Mouse (Mus musculus): ENCODE measurements around the gene Leng1. TPM values are rescaled to one million over a fixed set of nuclear protein-coding genes. Genes with fewer than 3 reads are reported as not detected.
A peak's percentile ranks its signal among the peaks of the same experiment; 100 is the strongest.
"Not testable (repeated sequence)": the region's sequence is repeated elsewhere in the genome, so short reads cannot be mapped to it uniquely, and the experiment has no call there.

Gene Leng1
- 16.4 and 16.9 TPM in 2 replicates for polyA plus RNA-seq (2014; fragmentation: Nextera tagmentation; extraction: Ambion mirVana)

- Histone ChIP-seq H3K27me3 (ENCODE audit: control insufficient read depth, insufficient read depth, low read length) (no peaks in the 10 kb centered on the region), H3K4me2 (peak within 1 kb of the TSS; percentile 74), H3K27ac (ENCODE audit: low read depth, low read length) (peak within 1 kb of the TSS; percentile 80), H3K4me3 (ENCODE audit: low read depth, low read length) (peak within 1 kb of the TSS; percentile 75), H3K9me3 (ENCODE audit: control insufficient read depth, low read length) (no peaks in the 10 kb centered on the region), H3K9ac (ENCODE audit: low read length) (peak within 1 kb of the TSS; percentile 88), H3K4me1 (ENCODE audit: control insufficient read depth, insufficient read depth, low read length) (peaks cover 12% of the 10 kb centered on the region), H3K36me3 (ENCODE audit: control insufficient read depth, insufficient read depth, low read length) (peaks cover 10% of the 10 kb centered on the region; the same call in 1 of the 2 replicates)
- peak; percentile 97 for DNase-seq (ENCODE audit: low spot score, missing footprints)
- ATAC-seq (ENCODE audit: low FRiP score) = peak; percentile 99
- WGBS = 5% methylated on average over 45 of the region's 45 CpGs
Measured at GRCm38 (mm10) chr7:3665215-3666114, at the start of gene Leng1. Gene Leng1 (minus strand): TSS chr7:3665840.

GRCm38 (mm10) chr7:3715249-3715648 lies 49.6 kb upstream of the Leng1 start:
- no peak overlapping the region for H3K4me2 ChIP-seq
- no peaks in the 10 kb centered on the region for H3K9me3 ChIP-seq (ENCODE audit: control insufficient read depth, low read length)
- H3K9ac ChIP-seq (ENCODE audit: low read length) = no peak overlapping the region
- no peaks in the 10 kb centered on the region for H3K27me3 ChIP-seq (ENCODE audit: control insufficient read depth, insufficient read depth, low read length)
- no peak for ATAC-seq (ENCODE audit: low FRiP score)
- no peak overlapping the region for H3K4me3 ChIP-seq (ENCODE audit: low read depth, low read length)
- WGBS = 75% methylated on average over 1 of the region's 1 CpGs
- H3K36me3 ChIP-seq (ENCODE audit: control insufficient read depth, insufficient read depth, low read length) = no peaks in the 10 kb centered on the region
- no peak overlapping the region for H3K27ac ChIP-seq (ENCODE audit: low read depth, low read length)
- no peak for DNase-seq (ENCODE audit: low spot score, missing footprints)
- no peaks in the 10 kb centered on the region for H3K4me1 ChIP-seq (ENCODE audit: control insufficient read depth, insufficient read depth, low read length)

GRCm38 (mm10) chr7:3712264-3712942 lies 46.8 kb upstream of the Leng1 start:
- Histone ChIP-seq H3K27ac (ENCODE audit: low read depth, low read length) (no peak overlapping the region), H3K4me2 (no peak overlapping the region), H3K36me3 (ENCODE audit: control insufficient read depth, insufficient read depth, low read length) (no peaks in the 10 kb centered on the region), H3K9me3 (ENCODE audit: control insufficient read depth, low read length) (no peaks in the 10 kb centered on the region), H3K4me1 (ENCODE audit: control insufficient read depth, insufficient read depth, low read length) (no peaks in the 10 kb centered on the region), H3K9ac (ENCODE audit: low read length) (no peak overlapping the region), H3K27me3 (ENCODE audit: control insufficient read depth, insufficient read depth, low read length) (no peaks in the 10 kb centered on the region), H3K4me3 (ENCODE audit: low read depth, low read length) (no peak overlapping the region)
- no peak for DNase-seq (ENCODE audit: low spot score, missing footprints)
- WGBS = 29% methylated on average over 5 of the region's 5 CpGs
- no peak for ATAC-seq (ENCODE audit: low FRiP score)

- Histone ChIP-seq H3K27ac (ENCODE audit: low read depth, low read length) (no peak overlapping the region), H3K9ac (ENCODE audit: low read length) (no peak overlapping the region), H3K4me2 (no peak overlapping the region), H3K4me3 (ENCODE audit: low read depth, low read length) (no peak overlapping the region), H3K9me3 (ENCODE audit: control insufficient read depth, low read length) (no peaks in the 10 kb centered on the region), H3K4me1 (ENCODE audit: control insufficient read depth, insufficient read depth, low read length) (peaks cover 10% of the 10 kb centered on the region), H3K36me3 (ENCODE audit: control insufficient read depth, insufficient read depth, low read length) (peaks cover 9% of the 10 kb centered on the region; the same call in 1 of the 2 replicates), H3K27me3 (ENCODE audit: control insufficient read depth, insufficient read depth, low read length) (no peaks in the 10 kb centered on the region)
- no peak for DNase-seq (ENCODE audit: low spot score, missing footprints)
- no peak for ATAC-seq (ENCODE audit: low FRiP score)
- 85% methylated on average over 1 of the region's 1 CpGs for WGBS
Measured at GRCm38 (mm10) chr7:3709000-3709399, 43.4 kb upstream of the Leng1 start.

GRCm38 (mm10) chr7:3708447-3708980 lies 42.9 kb upstream of the Leng1 start:
- 45% methylated on average over 5 of the region's 5 CpGs for WGBS
- H3K27me3 ChIP-seq (ENCODE audit: control insufficient read depth, insufficient read depth, low read length); H3K4me1 ChIP-seq (ENCODE audit: control insufficient read depth, insufficient read depth, low read length); H3K9me3 ChIP-seq (ENCODE audit: control insufficient read depth, low read length); H3K4me3 ChIP-seq (ENCODE audit: low read depth, low read length); ATAC-seq (ENCODE audit: low FRiP score); DNase-seq (ENCODE audit: low spot score, missing footprints); H3K36me3 ChIP-seq (ENCODE audit: control insufficient read depth, insufficient read depth, low read length); H3K27ac ChIP-seq (ENCODE audit: low read depth, low read length); H3K4me2 ChIP-seq; H3K9ac ChIP-seq (ENCODE audit: low read length): not testable (repeated sequence)

- WGBS = 17% methylated on average over 7 of the region's 7 CpGs
- no peak for ATAC-seq (ENCODE audit: low FRiP score)
Measured at GRCm38 (mm10) chr7:3707568-3708413, 42.2 kb upstream of the Leng1 start.

GRCm38 (mm10) chr7:3707027-3707426 lies 41.4 kb upstream of the Leng1 start:
- Histone ChIP-seq H3K27me3 (ENCODE audit: control insufficient read depth, insufficient read depth, low read length) (no peaks in the 10 kb centered on the region), H3K4me3 (ENCODE audit: low read depth, low read length) (no peak overlapping the region), H3K4me2 (no peak overlapping the region), H3K36me3 (ENCODE audit: control insufficient read depth, insufficient read depth, low read length) (peaks cover 9% of the 10 kb centered on the region; the same call in 1 of the 2 replicates), H3K9ac (ENCODE audit: low read length) (no peak overlapping the region), H3K4me1 (ENCODE audit: control insufficient read depth, insufficient read depth, low read length) (peaks cover 10% of the 10 kb centered on the region), H3K27ac (ENCODE audit: low read depth, low read length) (no peak overlapping the region), H3K9me3 (ENCODE audit: control insufficient read depth, low read length) (no peaks in the 10 kb centered on the region)
- WGBS = 74% methylated on average over 4 of the region's 4 CpGs
- DNase-seq (ENCODE audit: low spot score, missing footprints) = no peak
- ATAC-seq (ENCODE audit: low FRiP score) = no peak

More at GRCm38 (mm10) chr7:3707568-3708413, 42.2 kb upstream of the Leng1 start:
- Histone ChIP-seq H3K4me2 (no peak overlapping the region), H3K36me3 (ENCODE audit: control insufficient read depth, insufficient read depth, low read length) (peaks cover 9% of the 10 kb centered on the region; the same call in 1 of the 2 replicates), H3K27me3 (ENCODE audit: control insufficient read depth, insufficient read depth, low read length) (no peaks in the 10 kb centered on the region), H3K27ac (ENCODE audit: low read depth, low read length) (no peak overlapping the region), H3K9ac (ENCODE audit: low read length) (no peak overlapping the region), H3K9me3 (ENCODE audit: control insufficient read depth, low read length) (no peaks in the 10 kb centered on the region), H3K4me1 (ENCODE audit: control insufficient read depth, insufficient read depth, low read length) (peaks cover 10% of the 10 kb centered on the region), H3K4me3 (ENCODE audit: low read depth, low read length) (no peak overlapping the region)
- DNase-seq (ENCODE audit: low spot score, missing footprints) = no peak

- Histone ChIP-seq H3K9ac (ENCODE audit: low read length) (peak overlapping the region; percentile 84; the same call in 1 of the 2 replicates), H3K27ac (ENCODE audit: low read depth, low read length) (no peak overlapping the region), H3K4me2 (peak overlapping the region; percentile 96), H3K9me3 (ENCODE audit: control insufficient read depth, low read length) (no peaks in the 10 kb centered on the region), H3K4me1 (ENCODE audit: control insufficient read depth, insufficient read depth, low read length) (peaks cover 10% of the 10 kb centered on the region), H3K27me3 (ENCODE audit: control insufficient read depth, insufficient read depth, low read length) (no peaks in the 10 kb centered on the region), H3K36me3 (ENCODE audit: control insufficient read depth, insufficient read depth, low read length) (peaks cover 9% of the 10 kb centered on the region; the same call in 1 of the 2 replicates), H3K4me3 (ENCODE audit: low read depth, low read length) (peak overlapping the region; percentile 90)
- WGBS = 63% methylated on average over 11 of the region's 11 CpGs
- no peak for DNase-seq (ENCODE audit: low spot score, missing footprints)
- ATAC-seq (ENCODE audit: low FRiP score) = no peak
Measured at GRCm38 (mm10) chr7:3706343-3706934, 40.8 kb upstream of the Leng1 start.
